Mouse (Mus musculus) CH12.LX (cell line): ENCODE data around the gene Pusl1. TPM values are rescaled to one million over a fixed set of nuclear protein-coding genes. Genes with fewer than 3 reads are reported as not detected.

Experiments
- DNase-seq: peaks from one replicate; pipeline ENCODE4 v3.0.0-alpha.2; 2013; ENCODE audit errors: extremely low read depth
- H3K27ac ChIP-seq: 2 replicates; pipeline ENCODE4 v1.5.1; 2012; ENCODE audit warnings: low read depth, mild to moderate bottlenecking, control low read depth, moderate library complexity; ENCODE audit not compliant: insufficient read depth
- H3K27me3 ChIP-seq: replicated peaks from 2 replicates; pipeline ENCODE3; 2012; ENCODE audit warnings: inconsistent platforms
- H3K36me3 ChIP-seq, 2 experiments: replicated peaks in 1 of 2; 2 replicates each; pipeline versions ENCODE3 to v1.6.1; 2012; ENCODE audit warnings: inconsistent platforms in 1 of 2, low read length in 1 of 2, mild to moderate bottlenecking in 1 of 2, mixed read lengths in 1 of 2, moderate library complexity in 1 of 2; ENCODE audit not compliant: control insufficient read depth in 1 of 2, insufficient read depth in 1 of 2
- H3K4me1 ChIP-seq, 2 experiments: 2 replicates each; pipeline ENCODE4 v1.6.1; 2012; ENCODE audit warnings: inconsistent platforms in 1 of 2, moderate library complexity in 1 of 2; ENCODE audit not compliant: insufficient read depth in 2 of 2, control insufficient read depth in 1 of 2
- H3K4me2 ChIP-seq: 2 replicates; pipeline ENCODE4 v1.6.1; 2012; ENCODE audit warnings: low read depth, mild to moderate bottlenecking, control low read depth; ENCODE audit not compliant: poor library complexity, insufficient read depth, severe bottlenecking
- H3K4me3 ChIP-seq, 3 experiments: fragments of 150-350 bp in 1 of 3; sonication (generic) in 1 of 3; replicated peaks in 1 of 3; 2 replicates each; pipeline versions ENCODE3 to v1.5.1; 2011 to 2012; ENCODE audit warnings: low read depth in 2 of 3, low read length in 2 of 3, mild to moderate bottlenecking in 2 of 3, moderate library complexity in 2 of 3, control low read depth in 1 of 3, improper control_type of control experiment in 1 of 3, inconsistent platforms in 1 of 3, mixed read lengths in 1 of 3; ENCODE audit not compliant: poor library complexity in 1 of 3
- H3K79me2 ChIP-seq: replicated peaks from 2 replicates; pipeline ENCODE4 v1.6.1; 2012; ENCODE audit warnings: mild to moderate bottlenecking, moderate library complexity; ENCODE audit not compliant: control insufficient read depth, poor library complexity, insufficient read depth, severe bottlenecking; ENCODE audit errors: extremely low read depth
- H3K9ac ChIP-seq: 2 replicates; pipeline ENCODE4 v1.6.1; 2012; ENCODE audit warnings: low read depth, mild to moderate bottlenecking, control low read depth, moderate library complexity; ENCODE audit not compliant: insufficient read depth
- H3K9me3 ChIP-seq: replicated peaks from 2 replicates; pipeline ENCODE3; 2012; ENCODE audit warnings: low read length, inconsistent platforms, mixed read lengths
- BHLHE40 ChIP-seq: IDR thresholded peaks from 2 replicates; pipeline ENCODE4 v1.6.1; 2011; ENCODE audit warnings: mild to moderate bottlenecking, low read depth, low read length, improper control_type of control experiment
- CHD1 ChIP-seq: IDR thresholded peaks from 2 replicates; pipeline ENCODE4 v1.6.1; 2012; ENCODE audit warnings: low read depth, low read length, improper control_type of control experiment, inconsistent platforms
- CHD2 ChIP-seq: IDR thresholded peaks from 2 replicates; pipeline ENCODE4 v1.6.1; 2011; ENCODE audit warnings: low read length, improper control_type of control experiment
- E2F4 ChIP-seq: IDR thresholded peaks from 2 replicates; pipeline ENCODE4 v1.6.1; 2011; ENCODE audit warnings: low read depth, low read length, improper control_type of control experiment; ENCODE audit not compliant: insufficient replicate concordance
- EP300 ChIP-seq: IDR thresholded peaks from 2 replicates; pipeline ENCODE4 v1.6.1; 2011; ENCODE audit warnings: low read length, improper control_type of control experiment
- HCFC1 ChIP-seq: IDR thresholded peaks from 2 replicates; pipeline ENCODE4 v1.6.1; 2012; ENCODE audit warnings: low read depth, mild to moderate bottlenecking, inconsistent platforms, low read length, improper control_type of control experiment
- IRF4 ChIP-seq: IDR thresholded peaks from 2 replicates; pipeline ENCODE4 v1.6.1; 2014; ENCODE audit warnings: low read depth, mild to moderate bottlenecking, inconsistent platforms, low read length, improper control_type of control experiment
- KAT2A ChIP-seq: IDR thresholded peaks from 2 replicates; pipeline ENCODE4 v1.6.1; 2012; ENCODE audit warnings: low read length, improper control_type of control experiment, inconsistent platforms; ENCODE audit not compliant: insufficient replicate concordance
- MAZ ChIP-seq: IDR thresholded peaks from 2 replicates; pipeline ENCODE4 v1.6.1; 2012; ENCODE audit warnings: low read depth, mild to moderate bottlenecking, inconsistent platforms, low read length, improper control_type of control experiment, moderate library complexity
- MEF2A ChIP-seq: IDR thresholded peaks from 2 replicates; pipeline ENCODE4 v1.6.1; 2014; ENCODE audit warnings: low read depth, mild to moderate bottlenecking, inconsistent platforms, low read length, improper control_type of control experiment, borderline replicate concordance
- MXI1 ChIP-seq: IDR thresholded peaks from 2 replicates; pipeline ENCODE4 v1.6.1; 2011; ENCODE audit warnings: mild to moderate bottlenecking, low read depth, low read length, improper control_type of control experiment
- MYC ChIP-seq: IDR thresholded peaks from 2 replicates; pipeline ENCODE4 v1.6.1; 2011; ENCODE audit warnings: low read depth, mild to moderate bottlenecking, improper control_type of control experiment, low read length
- PAX5 ChIP-seq: IDR thresholded peaks from 2 replicates; pipeline ENCODE4 v1.6.1; 2012; ENCODE audit warnings: low read length, inconsistent platforms, mixed read lengths
- POLR2A ChIP-seq: IDR thresholded peaks from 2 replicates; pipeline ENCODE4 v1.6.1; 2011; ENCODE audit warnings: low read depth, mild to moderate bottlenecking, improper control_type of control experiment, low read length
- POLR2AphosphoS2 ChIP-seq: IDR thresholded peaks from 2 replicates; pipeline ENCODE4 v1.6.1; 2011; ENCODE audit warnings: low read depth, low read length, improper control_type of control experiment
- RAD21 ChIP-seq: IDR thresholded peaks from 2 replicates; pipeline ENCODE4 v1.6.1; 2011; ENCODE audit warnings: low read depth, mild to moderate bottlenecking, low read length, improper control_type of control experiment, moderate library complexity
- RCOR1 ChIP-seq: conservative IDR thresholded peaks from 2 replicates; pipeline ENCODE4 v1.6.1; 2012; ENCODE audit warnings: low read depth, mild to moderate bottlenecking, inconsistent platforms, low read length, improper control_type of control experiment
- SIN3A ChIP-seq: IDR thresholded peaks from 2 replicates; pipeline ENCODE4 v1.6.1; 2012; ENCODE audit warnings: low read length, improper control_type of control experiment, inconsistent platforms
- TBP ChIP-seq: conservative IDR thresholded peaks from 2 replicates; pipeline ENCODE4 v1.6.1; 2011; ENCODE audit warnings: low read depth, low read length, improper control_type of control experiment
- TCF12 ChIP-seq: IDR thresholded peaks from 2 replicates; pipeline ENCODE4 v1.6.1; 2014; ENCODE audit warnings: low read depth, mild to moderate bottlenecking, inconsistent platforms, low read length, improper control_type of control experiment
- USF2 ChIP-seq: conservative IDR thresholded peaks from 2 replicates; pipeline ENCODE4 v1.6.1; 2011; ENCODE audit warnings: low read depth, low read length, improper control_type of control experiment
- ZC3H11A ChIP-seq: IDR thresholded peaks from 2 replicates; pipeline ENCODE4 v1.6.1; 2012; ENCODE audit warnings: low read depth, mild to moderate bottlenecking, inconsistent platforms, low read length, improper control_type of control experiment
- ZKSCAN1 ChIP-seq: IDR thresholded peaks from 2 replicates; pipeline ENCODE4 v1.6.1; 2012; ENCODE audit warnings: low read depth, inconsistent platforms, low read length, improper control_type of control experiment, borderline replicate concordance
- dilution Hi-C: fragments of 300-500 bp; cut with MboI; formaldehyde crosslinking; loops from 2 replicates; pipeline ENCODE4 v1.14.3; 2020; ENCODE audit warnings: low sequenced_read_pairs; ENCODE audit not compliant: extremely low pct_unique_long_range_greater_than_20kb, extremely low pct_ligation_motif_present
- in situ Hi-C: fragments of 300-500 bp; cut with MboI; formaldehyde crosslinking; loops from 3 replicates; pipeline ENCODE4 v1.14.3; 2019; ENCODE audit warnings: low sequenced_read_pairs, low pct_ligation_motif_present, low pct_unique_long_range_greater_than_20kb, mixed read lengths
- polyA plus RNA-seq: library from polyadenylated mRNA; unstranded; fragments of >175 nt; gene quantifications from 2 replicates; pipeline ENCODE4 v1.2.1, GENCODE M21; 2012; ENCODE audit warnings: low read depth; ENCODE audit not compliant: insufficient read length
- total RNA-seq, 2 experiments: library from RNA; depleted of rRNA; stranded (reverse); fragments of 300-350 nt in 1 of 2; fragments of >200 nt in 1 of 2; gene quantifications; 2 replicates each; pipeline ENCODE4 v1.2.3; 2012 to 2014

Pusl1 gene
- total and polyA plus RNA-seq, 3 experiments = 32.1 to 45.7 (median 37.5) TPM

DNA sequence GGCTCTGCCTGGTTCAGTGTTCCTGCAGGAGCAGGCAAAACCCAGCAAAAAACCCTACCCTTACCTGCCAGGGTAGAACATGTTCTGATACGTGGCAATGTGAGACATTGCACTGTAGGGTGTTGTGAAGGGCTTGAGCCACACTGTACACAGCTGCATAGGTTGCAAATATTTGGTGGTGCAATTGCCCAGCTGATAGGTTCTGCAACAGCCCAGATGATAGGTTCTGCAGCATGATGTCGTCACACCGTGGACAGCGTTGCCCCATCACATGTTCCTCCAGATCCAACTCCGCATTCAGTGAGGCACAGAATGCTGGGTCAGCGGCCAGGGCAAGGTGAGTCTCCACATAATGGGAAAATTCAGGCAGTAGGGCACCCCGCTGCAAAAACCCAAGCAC is 29.8 kb downstream of the Pusl1 start:
- no peak overlapping the region for H3K4me3 ChIP-seq
- DNase-seq = no peak
- no peak overlapping the region for H3K27ac ChIP-seq
- peaks cover 8 to 17% of the 10 kb centered on the region in 2 experiments; a peak in 3 of 4 replicates for H3K4me1 ChIP-seq
- dilution Hi-C loops = no loop called here
- in situ Hi-C loops = no loop called here
- TF ChIP-seq POLR2AphosphoS2 (no peak), ZKSCAN1 (no peak), BHLHE40 (no peak), RCOR1 (no peak), IRF4 (no peak), HCFC1 (no peak), TBP (no peak), PAX5 (no peak), KAT2A (no peak), MAZ (no peak)
- no peak overlapping the region for H3K9ac ChIP-seq
- no peaks in the 10 kb centered on the region for H3K27me3 ChIP-seq
- no peaks in the 10 kb centered on the region for H3K79me2 ChIP-seq
- H3K9me3 ChIP-seq = no peaks in the 10 kb centered on the region
- H3K4me2 ChIP-seq = no peak overlapping the region
- H3K36me3 ChIP-seq = peaks cover 74 to 99% of the 10 kb centered on the region in 2 experiments

DNA sequence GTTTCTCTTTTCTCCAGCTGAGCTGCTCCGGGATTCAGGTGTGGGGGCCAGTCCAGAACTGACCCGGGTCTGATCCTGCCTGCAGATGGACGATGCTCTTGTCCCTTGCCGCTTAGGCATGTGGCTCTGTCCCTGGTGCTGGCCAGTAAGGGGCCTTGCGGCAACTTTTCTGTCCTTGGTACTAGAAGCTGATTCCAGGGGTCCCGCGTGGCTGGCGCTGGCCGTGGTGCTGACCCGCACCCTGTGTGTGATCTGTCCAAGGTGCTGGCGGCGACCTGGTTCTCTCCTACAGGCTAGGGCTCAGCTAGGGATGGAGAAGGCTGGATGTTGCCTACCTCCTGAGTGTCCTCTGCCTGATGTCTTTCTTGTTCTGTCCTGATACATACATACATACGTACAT is 32.3 kb downstream of the Pusl1 start:
- H3K36me3 ChIP-seq = peaks cover 74 to 99% of the 10 kb centered on the region in 2 experiments
- TF ChIP-seq EP300 = no peak
- no peak for TF ChIP-seq MYC
- no peak for TF ChIP-seq IRF4
- no peak for TF ChIP-seq CHD1
- TF ChIP-seq TCF12 = no peak
- TF ChIP-seq SIN3A = peak; percentile 94
- TF ChIP-seq POLR2A = no peak
- TF ChIP-seq CHD2 = no peak
- peak; percentile 91 for TF ChIP-seq MXI1
- no peak for TF ChIP-seq E2F4
- no peak for TF ChIP-seq MEF2A
- TF ChIP-seq ZC3H11A = no peak
- no peak for TF ChIP-seq PAX5
- no peak for TF ChIP-seq RAD21
- TF ChIP-seq USF2 = no peak
- dilution Hi-C loops (no loop called here), in situ Hi-C loops (no loop called here)
- H3K9ac ChIP-seq = no peak overlapping the region
- no peak overlapping the region for H3K27ac ChIP-seq
- H3K79me2 ChIP-seq = no peaks in the 10 kb centered on the region
- DNase-seq = no peak
- H3K27me3 ChIP-seq = no peaks in the 10 kb centered on the region
- peaks cover 4 to 16% of the 10 kb centered on the region in 2 experiments; a peak in 3 of 4 replicates for H3K4me1 ChIP-seq
- H3K4me2 ChIP-seq = no peak overlapping the region
- H3K9me3 ChIP-seq = no peaks in the 10 kb centered on the region
- H3K4me3 ChIP-seq = no peak overlapping the region
